Mouse (Mus musculus) liver, embryonic 11.5 days (tissue): Measurements from ENCODE around the gene Nudt2. TPM values are rescaled to one million over a fixed set of nuclear protein-coding genes. Genes with fewer than 3 reads are reported as not detected.

Source experiments
- ATAC-seq: fragments of 200-750 bp; cut with Nextera tagmentation; replicated peaks from 2 replicates; pipeline ENCODE4 v1.8.0; 2017; ENCODE audit warnings: moderate number of reproducible peaks, mild to moderate bottlenecking, moderate TSS enrichment, moderate library complexity; ENCODE audit not compliant: low FRiP score
- DNase-seq: peaks from one replicate; pipeline ENCODE4 v3.0.0-alpha.2; 2017; ENCODE audit warnings: low spot score
- H3K27ac ChIP-seq: fragments of 300-500 bp; sonication (generic); 2 replicates; pipeline ENCODE4 v1.5.1; 2014; ENCODE audit warnings: mild to moderate bottlenecking, low read depth, low read length, control low read depth
- H3K27me3 ChIP-seq: fragments of 300-500 bp; sonication (generic); replicated peaks from 2 replicates; pipeline ENCODE4 v1.6.1; 2014; ENCODE audit warnings: low read length, mixed read lengths; ENCODE audit not compliant: control insufficient read depth, insufficient read depth
- H3K36me3 ChIP-seq: fragments of 300-500 bp; sonication (generic); 2 replicates; pipeline ENCODE4 v1.6.1; 2014; ENCODE audit warnings: mild to moderate bottlenecking, low read length, moderate library complexity, mixed read lengths; ENCODE audit not compliant: control insufficient read depth, insufficient read depth
- H3K4me1 ChIP-seq: fragments of 300-500 bp; sonication (generic); replicated peaks from 2 replicates; pipeline ENCODE4 v1.6.1; 2014; ENCODE audit warnings: low read length, mixed read lengths; ENCODE audit not compliant: control insufficient read depth, insufficient read depth
- H3K4me2 ChIP-seq: fragments of 300-500 bp; sonication (generic); 2 replicates; pipeline ENCODE4 v1.6.1; 2014; ENCODE audit warnings: mild to moderate bottlenecking, control low read depth, moderate library complexity
- H3K4me3 ChIP-seq: fragments of 300-500 bp; sonication (generic); 2 replicates; pipeline ENCODE4 v1.5.1; 2014; ENCODE audit warnings: low read depth, low read length, control low read depth
- H3K9ac ChIP-seq: fragments of 300-500 bp; sonication (generic); 2 replicates; pipeline ENCODE4 v1.6.1; 2014; ENCODE audit warnings: low read depth, low read length, control low read depth
- H3K9me3 ChIP-seq: fragments of 300-500 bp; sonication (generic); 2 replicates; pipeline ENCODE4 v1.6.1; 2016; ENCODE audit warnings: low read length, inconsistent platforms, mixed read lengths; ENCODE audit not compliant: control insufficient read depth
- WGBS: fragments of 180-500 bp; shearing (Covaris S2); extraction: QIAGEN DNeasy Blood & Tissue Kit; methylation state at CpG from one replicate; pipeline ENCODE4 v1.1.7; 2014; 5-methylcytosine and 5-hydroxymethylcytosine counted together
- polyA plus RNA-seq: library from polyadenylated mRNA; unstranded; fragments of >200 nt; fragmentation: Nextera tagmentation; extraction: Ambion mirVana; gene quantifications from 2 replicates; pipeline ENCODE4 v1.2.1, GENCODE M21; 2014

Gene Nudt2
- polyA plus RNA-seq, 1 experiment from 2014 or later = 45.5 TPM

GRCm38 (mm10) chr4:41520641-41521040 is 55.7 kb downstream of the Nudt2 start:
- Histone ChIP-seq H3K9me3 (no peaks in the 10 kb centered on the region), H3K4me2 (no peak overlapping the region), H3K9ac (no peak overlapping the region), H3K27me3 (no peaks in the 10 kb centered on the region), H3K4me1 (no peaks in the 10 kb centered on the region), H3K36me3 (no peaks in the 10 kb centered on the region), H3K4me3 (no peak overlapping the region), H3K27ac (no peak overlapping the region)
- ATAC-seq = no peak
- 33% methylated on average over 14 of the region's 14 CpGs for WGBS
- DNase-seq = no peak

- no peaks in the 10 kb centered on the region for H3K27me3 ChIP-seq
- H3K27ac ChIP-seq = no peak overlapping the region
- no peaks in the 10 kb centered on the region for H3K36me3 ChIP-seq
- no peaks in the 10 kb centered on the region for H3K4me1 ChIP-seq
- no peak for ATAC-seq
- H3K4me2 ChIP-seq = no peak overlapping the region
- no peak overlapping the region for H3K4me3 ChIP-seq
- no peak for DNase-seq
- H3K9ac ChIP-seq = no peak overlapping the region
- WGBS = 84% methylated on average over 6 of the region's 6 CpGs
- H3K9me3 ChIP-seq = no peaks in the 10 kb centered on the region
These were observed 57.2 kb downstream of the Nudt2 start for GRCm38 (mm10) chr4:41522136-41522535.

GRCm38 (mm10) chr4:41522788-41523187 is 57.8 kb downstream of the Nudt2 start:
- no peak overlapping the region for H3K4me3 ChIP-seq
- ATAC-seq = no peak
- 38% methylated on average over 5 of the region's 5 CpGs for WGBS
- H3K27me3 ChIP-seq = no peaks in the 10 kb centered on the region
- no peaks in the 10 kb centered on the region for H3K36me3 ChIP-seq
- H3K4me2 ChIP-seq = no peak overlapping the region
- H3K4me1 ChIP-seq = no peaks in the 10 kb centered on the region
- H3K9me3 ChIP-seq = no peaks in the 10 kb centered on the region
- H3K9ac ChIP-seq = no peak overlapping the region
- DNase-seq = no peak
- no peak overlapping the region for H3K27ac ChIP-seq

- Histone ChIP-seq H3K27me3 (no peaks in the 10 kb centered on the region), H3K9ac (no peak overlapping the region), H3K9me3 (no peaks in the 10 kb centered on the region), H3K27ac (no peak overlapping the region), H3K4me3 (no peak overlapping the region), H3K4me1 (no peaks in the 10 kb centered on the region), H3K36me3 (no peaks in the 10 kb centered on the region), H3K4me2 (no peak overlapping the region)
- no peak for DNase-seq
- 64% methylated on average over 7 of the region's 7 CpGs for WGBS
- no peak for ATAC-seq
These were observed 58.9 kb downstream of the Nudt2 start for GRCm38 (mm10) chr4:41523839-41524238.

GRCm38 (mm10) chr4:41524829-41525228 is 59.9 kb downstream of the Nudt2 start:
- Histone ChIP-seq H3K27ac (no peak overlapping the region), H3K4me3 (no peak overlapping the region), H3K9ac (no peak overlapping the region), H3K36me3 (no peaks in the 10 kb centered on the region), H3K27me3 (no peaks in the 10 kb centered on the region), H3K4me2 (no peak overlapping the region), H3K9me3 (no peaks in the 10 kb centered on the region), H3K4me1 (no peaks in the 10 kb centered on the region)
- WGBS = 65% methylated on average over 9 of the region's 9 CpGs
- DNase-seq (no peak), ATAC-seq (no peak)

- no peak overlapping the region for H3K4me2 ChIP-seq
- no peak overlapping the region for H3K4me3 ChIP-seq
- no peak overlapping the region for H3K9ac ChIP-seq
- DNase-seq (no peak), ATAC-seq (no peak)
- no peaks in the 10 kb centered on the region for H3K36me3 ChIP-seq
- H3K27me3 ChIP-seq = no peaks in the 10 kb centered on the region
- WGBS = 76% methylated on average over 7 of the region's 7 CpGs
- no peak overlapping the region for H3K27ac ChIP-seq
- H3K4me1 ChIP-seq = no peaks in the 10 kb centered on the region
- no peaks in the 10 kb centered on the region for H3K9me3 ChIP-seq
These were observed 61.6 kb downstream of the Nudt2 start for GRCm38 (mm10) chr4:41526553-41526952.

- Histone ChIP-seq H3K9me3 (no peaks in the 10 kb centered on the region), H3K27ac (no peak overlapping the region), H3K4me2 (no peak overlapping the region), H3K27me3 (no peaks in the 10 kb centered on the region), H3K36me3 (no peaks in the 10 kb centered on the region), H3K4me3 (no peak overlapping the region), H3K9ac (no peak overlapping the region), H3K4me1 (no peaks in the 10 kb centered on the region)
- no peak for ATAC-seq
- 56% methylated on average over 13 of the region's 13 CpGs for WGBS
- DNase-seq = no peak
These were observed 62.1 kb downstream of the Nudt2 start for GRCm38 (mm10) chr4:41527076-41527475.

GRCm38 (mm10) chr4:41527996-41528395 is 63.0 kb downstream of the Nudt2 start:
- WGBS = 61% methylated on average over 8 of the region's 8 CpGs
- H3K27ac ChIP-seq = no peak overlapping the region
- no peak overlapping the region for H3K4me2 ChIP-seq
- no peaks in the 10 kb centered on the region for H3K4me1 ChIP-seq
- no peak overlapping the region for H3K4me3 ChIP-seq
- no peaks in the 10 kb centered on the region for H3K9me3 ChIP-seq
- no peak for DNase-seq
- no peaks in the 10 kb centered on the region for H3K27me3 ChIP-seq
- no peak for ATAC-seq
- no peaks in the 10 kb centered on the region for H3K36me3 ChIP-seq
- no peak overlapping the region for H3K9ac ChIP-seq
